ENCODE assay signal across 29 mouse cellular contexts in the genomic region with DNA sequence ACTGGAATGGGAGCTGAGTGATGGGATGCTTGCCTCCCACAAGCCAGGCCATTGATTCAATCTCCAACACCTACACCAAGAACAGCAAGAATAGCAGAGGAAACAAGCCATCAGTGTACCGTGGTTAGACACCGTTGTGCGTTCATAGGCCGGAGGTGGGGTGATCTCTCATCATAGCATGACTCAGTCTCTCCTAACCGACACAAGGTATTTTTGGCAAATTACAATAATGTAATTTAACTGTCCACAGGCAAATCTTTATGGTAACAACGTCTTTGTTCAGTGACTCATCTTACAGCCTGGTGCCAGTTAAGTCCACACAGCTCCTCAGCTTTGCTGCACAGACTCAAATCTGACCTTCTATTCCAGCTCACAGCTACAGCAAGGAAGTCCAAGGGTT. TPM values are rescaled to one million over a fixed set of nuclear protein-coding genes. Genes with fewer than 3 reads are reported as not detected.
A peak's percentile ranks its signal among the peaks of the same experiment; 100 is the strongest.
DNase-seq lines count a peak whose midpoint lies in the region; ATAC-seq and TF ChIP-seq lines count a peak whose summit lies in the region.
"Had no signal": no experiment of that assay in that cellular context is flagged by ENCODE, and none has a peak within 500 bp of the region (broad histone marks: within the 10 kb centered on the region; RNA-seq: fewer than 3 reads in every experiment).

No protein-coding gene starts in this region.

- TF ChIP-seq EP300 in CH12.LX (IDR thresholded peaks at IDR 0.05; ENCODE audit: low read length): peak; percentile 88

- H3K4me2 ChIP-seq in CH12.LX (ENCODE audit: insufficient read depth, low read depth, poor library complexity, severe bottlenecking): peak overlapping the region; percentile 11; the same call in 1 of the 2 replicates
- no peak overlapping the region for H3K4me2 ChIP-seq in kidney, embryonic 16.5 days (replicated peaks; ENCODE audit: low read depth, low read length)
- H3K4me2 ChIP-seq: embryonic facial prominence, embryonic 13.5 days; forebrain, embryonic 15.5 days; hindbrain, embryonic 13.5 days; intestine, embryonic 15.5 days; kidney, embryonic 15.5 days; limb, embryonic 13.5 days; liver, embryonic 12.5 days; midbrain, embryonic 12.5 days; stomach, embryonic 15.5 days had no signal

- DNase-seq in CH12.LX (ENCODE audit: extremely low read depth): peak; percentile 83
- DNase-seq in splenic B cell, adult 2 months (ENCODE audit: low read depth, low spot score): peak; percentile 29
- DNase-seq in cerebellum, postnatal 14 days: no peak
- DNase-seq in kidney, adult 9 months: no peak
- DNase-seq: adrenal gland, adult 8-10 months; cerebellum, adult 18-20 months; cerebellum, postnatal 25 days; gastrocnemius, postnatal 36 days; heart, postnatal 36 days; kidney, postnatal 4 days; layer of hippocampus, adult 9-11 months; lung, adult 18-20 months; lung, postnatal 10 days; retina, postnatal 1 day; right cerebral cortex, postnatal 4 days; thymus, adult 18-20 months; thymus, postnatal 36 days had no signal

- no peaks in the 10 kb centered on the region for H3K36me3 ChIP-seq in C2C12 (ENCODE audit: control insufficient read depth, insufficient read depth)
- no peaks in the 10 kb centered on the region for H3K36me3 ChIP-seq in CH12.LX (replicated peaks in 1 of 2; ENCODE audit: control insufficient read depth in 1 of 2, insufficient read depth in 1 of 2, low read length in 1 of 2)
- H3K36me3 ChIP-seq in splenic B cell, adult 2 months (ENCODE audit: control insufficient read depth, insufficient read depth, low read length, poor library complexity, severe bottlenecking): no peaks in the 10 kb centered on the region
- no peaks in the 10 kb centered on the region for H3K36me3 ChIP-seq in kidney, embryonic 16.5 days (ENCODE audit: insufficient read depth, low read length)
- H3K36me3 ChIP-seq: embryonic facial prominence, embryonic 13.5 days; forebrain, embryonic 15.5 days; hindbrain, embryonic 13.5 days; intestine, embryonic 15.5 days; kidney, embryonic 15.5 days; limb, embryonic 13.5 days; liver, embryonic 12.5 days; midbrain, embryonic 12.5 days; stomach, embryonic 15.5 days had no signal

- H3K79me2 ChIP-seq in C2C12 (ENCODE audit: control insufficient read depth, insufficient read depth) (no peaks in the 10 kb centered on the region), CH12.LX (replicated peaks; ENCODE audit: control insufficient read depth, extremely low read depth, insufficient read depth, poor library complexity, severe bottlenecking) (peaks cover 4% of the 10 kb centered on the region; the same call in 1 of the 2 replicates)

- peaks cover 55 to 73% of the 10 kb centered on the region in 2 experiments for H3K4me1 ChIP-seq in CH12.LX (ENCODE audit: control insufficient read depth in 1 of 2, insufficient read depth in 2 of 2)
- H3K4me1 ChIP-seq in embryonic fibroblast, embryonic 13.5 days (ENCODE audit: control insufficient read depth, insufficient read depth, low read length): peaks cover 6% of the 10 kb centered on the region
- peaks cover 8% of the 10 kb centered on the region for H3K4me1 ChIP-seq in kidney, embryonic 16.5 days (ENCODE audit: insufficient read depth, low read length)
- H3K4me1 ChIP-seq: liver, embryonic 12.5 days; midbrain, embryonic 12.5 days; stomach, embryonic 15.5 days had no signal

- no peaks in the 10 kb centered on the region for H3K9me3 ChIP-seq in CH12.LX (replicated peaks; ENCODE audit: low read length)
- 0 out of 2 replicates have a peak, but pooled peaks cover 3% of the 10 kb centered on the region for H3K9me3 ChIP-seq in kidney, embryonic 16.5 days (ENCODE audit: low read length)
- H3K9me3 ChIP-seq: embryonic facial prominence, embryonic 13.5 days; forebrain, embryonic 15.5 days; hindbrain, embryonic 13.5 days; intestine, embryonic 15.5 days; liver, embryonic 12.5 days; midbrain, embryonic 12.5 days; stomach, embryonic 15.5 days had no signal

- H3K27me3 ChIP-seq in C2C12 (ENCODE audit: control insufficient read depth, insufficient read depth, insufficient read length) (no peaks in the 10 kb centered on the region), CH12.LX (replicated peaks) (no peaks in the 10 kb centered on the region)
- no peaks in the 10 kb centered on the region for H3K27me3 ChIP-seq in splenic B cell, adult 2 months (ENCODE audit: control insufficient read depth, insufficient read depth, low read length, poor library complexity, severe bottlenecking)
- no peaks in the 10 kb centered on the region for H3K27me3 ChIP-seq in kidney, embryonic 16.5 days (ENCODE audit: insufficient read depth, low read length)
- H3K27me3 ChIP-seq: embryonic facial prominence, embryonic 13.5 days; forebrain, embryonic 15.5 days; hindbrain, embryonic 13.5 days; intestine, embryonic 15.5 days; kidney, embryonic 15.5 days; limb, embryonic 13.5 days; liver, embryonic 12.5 days; midbrain, embryonic 12.5 days; stomach, embryonic 15.5 days had no signal

- dilution Hi-C loops in CH12.LX (cut with MboI; ENCODE audit: extremely low pct_ligation_motif_present, extremely low pct_unique_long_range_greater_than_20kb, low sequenced_read_pairs): no loop called here

- no peak for ATAC-seq in kidney, embryonic 16.5 days (ENCODE audit: low FRiP score, low TSS enrichment)
- ATAC-seq: forebrain, embryonic 15.5 days; intestine, embryonic 15.5 days; liver, embryonic 12.5 days had no signal

- no peak for TF ChIP-seq CTCF in C2C12 (IDR thresholded peaks at IDR 0.05; ENCODE audit: control insufficient read depth, insufficient read depth, insufficient read length)
- TF ChIP-seq CTCF in CH12.LX (conservative IDR thresholded peaks at IDR 0.05 in 1 of 2, IDR thresholded peaks at IDR 0.05 in 1 of 2; ENCODE audit: low read depth in 2 of 2, low read length in 2 of 2): no peak
- TF ChIP-seq CTCF in embryonic fibroblast, embryonic 13.5 days (IDR thresholded peaks at IDR 0.05; ENCODE audit: borderline replicate concordance, insufficient read depth, low read length): no peak

- H3K27ac ChIP-seq in CH12.LX (ENCODE audit: insufficient read depth, low read depth): peak overlapping the region; percentile 99
- peak overlapping the region; percentile 52; the same call in 1 of the 2 replicates for H3K27ac ChIP-seq in embryonic fibroblast, embryonic 13.5 days (ENCODE audit: insufficient read depth, low read length)
- H3K27ac ChIP-seq in kidney, embryonic 16.5 days (ENCODE audit: low read length): no peak overlapping the region
- H3K27ac ChIP-seq: embryonic facial prominence, embryonic 13.5 days; forebrain, embryonic 15.5 days; hindbrain, embryonic 13.5 days; intestine, embryonic 15.5 days; kidney, embryonic 15.5 days; limb, embryonic 13.5 days; liver, embryonic 12.5 days; midbrain, embryonic 12.5 days; stomach, embryonic 15.5 days had no signal

- TF ChIP-seq POLR2A in CH12.LX (IDR thresholded peaks at IDR 0.05; ENCODE audit: low read depth, low read length): peak; percentile 27; the same call in 1 of the 2 replicates
- TF ChIP-seq POLR2A in embryonic fibroblast, embryonic 13.5 days (IDR thresholded peaks at IDR 0.05; ENCODE audit: low read depth, low read length): no peak

- no peak overlapping the region for H3K4me3 ChIP-seq in C2C12 (ENCODE audit: insufficient read depth, poor library complexity, severe bottlenecking)
- H3K4me3 ChIP-seq in CH12.LX (replicated peaks in 1 of 3; ENCODE audit: low read depth in 2 of 3, low read length in 2 of 3, poor library complexity in 1 of 3): peak overlapping the region in 1 of 3 experiments; percentile 14
- no peak overlapping the region for H3K4me3 ChIP-seq in embryonic fibroblast, embryonic 13.5 days (ENCODE audit: insufficient read depth, low read length)
- H3K4me3 ChIP-seq in kidney, embryonic 16.5 days (ENCODE audit: low read length): no peak overlapping the region
- H3K4me3 ChIP-seq: embryonic facial prominence, embryonic 13.5 days; forebrain, embryonic 15.5 days; hindbrain, embryonic 13.5 days; intestine, embryonic 15.5 days; kidney, embryonic 15.5 days; limb, embryonic 13.5 days; liver, embryonic 12.5 days; midbrain, embryonic 12.5 days; stomach, embryonic 15.5 days had no signal

- in situ Hi-C loops in CH12.LX (cut with MboI; ENCODE audit: low pct_ligation_motif_present, low pct_unique_long_range_greater_than_20kb, low sequenced_read_pairs): no loop called here

- H3ac ChIP-seq in C2C12 (ENCODE audit: control insufficient read depth, insufficient read length, low read depth): peak overlapping the region; percentile 20

- peak overlapping the region; percentile 59 for H3K9ac ChIP-seq in CH12.LX (ENCODE audit: insufficient read depth, low read depth)
- H3K9ac ChIP-seq in kidney, embryonic 16.5 days (replicated peaks; ENCODE audit: low read length): no peak overlapping the region
- H3K9ac ChIP-seq: embryonic facial prominence, embryonic 13.5 days; forebrain, embryonic 15.5 days; hindbrain, embryonic 13.5 days; intestine, embryonic 15.5 days; kidney, embryonic 15.5 days; limb, embryonic 13.5 days; liver, embryonic 12.5 days; midbrain, embryonic 12.5 days; stomach, embryonic 15.5 days had no signal

- WGBS in kidney, embryonic 16.5 days: 90% methylated on average over 6 of the region's 6 CpGs

- no peak for TF ChIP-seq RAD21 in CH12.LX (IDR thresholded peaks at IDR 0.05; ENCODE audit: low read depth, low read length)

- no peaks in the 10 kb centered on the region for H3K79me3 ChIP-seq in C2C12 (ENCODE audit: low read depth)

TF ChIP-seq in C2C12, 6 proteins besides CTCF, POLR2A, EP300 and RAD21 (continues in another document):
- TF ChIP-seq USF1 (IDR thresholded peaks at IDR 0.05; ENCODE audit: low read depth) (no peak), FOSL1 (IDR thresholded peaks at IDR 0.05; ENCODE audit: insufficient read depth, low read length, poor library complexity, severe bottlenecking) (peak; percentile 96), CEBPB (IDR thresholded peaks at IDR 0.05; ENCODE audit: low read depth) (no peak), MYOD1 (IDR thresholded peaks at IDR 0.05; ENCODE audit: control insufficient read depth, insufficient read length, low read depth) (peak; percentile 30), MYOG (IDR thresholded peaks at IDR 0.05; ENCODE audit: control insufficient read depth, extremely low read depth, insufficient read length) (no peak)

TF ChIP-seq in CH12.LX, 34 proteins besides CTCF, POLR2A, EP300 and RAD21 (continues in another document):
- TF ChIP-seq KAT2A (IDR thresholded peaks at IDR 0.05; ENCODE audit: insufficient replicate concordance, low read length) (no peak), IRF4 (IDR thresholded peaks at IDR 0.05; ENCODE audit: low read depth, low read length) (peak; percentile 49; the same call in 1 of the 2 replicates), JUN (IDR thresholded peaks at IDR 0.05; ENCODE audit: insufficient read depth, low read depth, low read length) (peak; percentile 97), TBP (conservative IDR thresholded peaks at IDR 0.05; ENCODE audit: low read depth, low read length) (peak; percentile 68; the same call in 1 of the 2 replicates), NELFE (IDR thresholded peaks at IDR 0.05; ENCODE audit: low read depth, low read length) (no peak)

RNA-seq across cellular contexts. Expression of a gene that starts 32.5 kb away (rescaled TPM):
- 56.1 TPM for polyA plus RNA-seq in C2C12 (2012; fragmentation: generic; extraction: Trizol)
- total RNA-seq in CH12.LX (2012; rRNA removed): 22.3 and 25.8 TPM in 2 replicates
- 20.1 and 25.3 TPM in 2 replicates for total RNA-seq in CH12.LX (2014; rRNA removed)
- 35.6 and 37.0 TPM in 2 replicates for polyA plus RNA-seq in CH12.LX (2012; ENCODE audit: insufficient read length, low read depth)
- 86.5 and 103 TPM in 2 replicates for polyA plus RNA-seq in embryonic fibroblast, embryonic 13.5 days (2011; ENCODE audit: insufficient read length, low read depth, missing spikeins)
- polyA plus RNA-seq in kidney, embryonic 16.5 days (2015; fragmentation: Nextera tagmentation; extraction: Ambion mirVana): 41.3 and 45.6 TPM in 2 replicates

Comparison
In these comparisons a context has a peak if more than half of its experiments do, and no peak if none do; other contexts are left out.
1. DNase-seq: peak in CH12.LX (single experiment) and splenic B cell, adult 2 months (single experiment); none in cerebellum, postnatal 14 days (0 of 2) and kidney, adult 9 months (single experiment).